Mouse (Mus musculus) liver, embryonic 14.5 days (tissue): ENCODE measurements around the gene Cpne5.

ENCODE experiments used
- CTCF ChIP-seq: IDR thresholded peaks from 2 replicates; pipeline ENCODE4 v1.5.1; 2016; ENCODE audit warnings: antibody characterized with exemption, low read depth, control low read depth
- EP300 ChIP-seq: IDR thresholded peaks from 2 replicates; pipeline ENCODE4 v1.6.1; 2016; ENCODE audit warnings: antibody characterized with exemption, low read depth

DNA sequence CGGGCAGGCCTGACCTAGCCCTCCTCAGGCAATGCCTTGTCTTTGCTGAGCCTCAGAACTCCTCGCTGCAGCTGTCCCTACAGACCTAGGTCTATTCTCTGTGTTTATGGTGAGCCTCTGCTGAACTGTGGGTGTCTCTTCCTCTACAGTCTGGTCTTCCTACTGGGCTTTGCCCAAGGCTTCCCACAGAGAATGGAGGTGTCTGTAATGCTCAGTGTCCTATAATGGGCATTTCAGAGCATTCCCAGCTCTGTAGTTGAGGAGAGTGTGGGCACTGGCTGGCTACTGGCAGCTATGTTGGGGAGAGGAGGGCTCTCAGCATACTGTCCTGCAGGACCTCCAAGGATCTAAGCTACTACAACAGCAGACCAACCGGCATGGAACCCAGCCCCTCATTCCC lies 62.3 kb downstream of the Cpne5 start:
- TF ChIP-seq CTCF (no peak), EP300 (no peak)
